Mouse (Mus musculus) urinary bladder, adult 18-20 months (tissue): ENCODE measurements around the gene Bcl2l11.

ENCODE experiments used
- DNase-seq, 2 experiments: peaks; one replicate each; pipeline ENCODE4 v3.0.0; 2022; ENCODE audit warnings: low spot score in 2 of 2, mixed read lengths in 2 of 2

Bcl2l11 gene

GRCm38 (mm10) chr2:128111537-128111936 lies 14.3 kb upstream of the Bcl2l11 start:
- no peak for DNase-seq

GRCm38 (mm10) chr2:128114621-128115020 lies 11.2 kb upstream of the Bcl2l11 start:
- DNase-seq: no peak

- no peak for DNase-seq
Measured at GRCm38 (mm10) chr2:128115579-128115978, 10.3 kb upstream of the Bcl2l11 start.

- no peak for DNase-seq
Measured at GRCm38 (mm10) chr2:128117605-128118004, 8.2 kb upstream of the Bcl2l11 start.

GRCm38 (mm10) chr2:128118971-128119370 lies 6.9 kb upstream of the Bcl2l11 start:
- no peak for DNase-seq

- DNase-seq: peak; percentile 45 to 50
Measured at GRCm38 (mm10) chr2:128122491-128122890, 3.3 kb upstream of the Bcl2l11 start.

GRCm38 (mm10) chr2:128122891-128123771 lies 2.7 kb upstream of the Bcl2l11 start:
- DNase-seq: peak; percentile 56 to 65

- DNase-seq: peak; percentile 5 to 30
Measured at GRCm38 (mm10) chr2:128123921-128124683, 1.7 kb upstream of the Bcl2l11 start.

- no peak for DNase-seq
Measured at GRCm38 (mm10) chr2:128124693-128125092, 1.1 kb upstream of the Bcl2l11 start.

GRCm38 (mm10) chr2:128126591-128127051 lies 783 bp downstream of the Bcl2l11 start:
- DNase-seq: peak in 1 of 2 experiments; percentile 45

- DNase-seq: peak; percentile 88 to 94
Measured at GRCm38 (mm10) chr2:128127121-128127671, 1.4 kb downstream of the Bcl2l11 start.

GRCm38 (mm10) chr2:128127691-128128292 lies 2.0 kb downstream of the Bcl2l11 start:
- peak; percentile 74 to 77 for DNase-seq

GRCm38 (mm10) chr2:128128532-128128931 lies 2.7 kb downstream of the Bcl2l11 start:
- no peak for DNase-seq

GRCm38 (mm10) chr2:128131503-128131902 lies 5.7 kb downstream of the Bcl2l11 start:
- no peak for DNase-seq

- DNase-seq: no peak
Measured at GRCm38 (mm10) chr2:128132635-128133034, 6.8 kb downstream of the Bcl2l11 start.

- DNase-seq: no peak
Measured at GRCm38 (mm10) chr2:128133865-128134264, 8.0 kb downstream of the Bcl2l11 start.

- no peak for DNase-seq
Measured at GRCm38 (mm10) chr2:128134474-128134873, 8.6 kb downstream of the Bcl2l11 start.

GRCm38 (mm10) chr2:128134948-128135347 lies 9.1 kb downstream of the Bcl2l11 start:
- no peak for DNase-seq

- no peak for DNase-seq
Measured at GRCm38 (mm10) chr2:128136769-128137433, 11.1 kb downstream of the Bcl2l11 start.

- DNase-seq: no peak
Measured at GRCm38 (mm10) chr2:128137480-128138276, 11.8 kb downstream of the Bcl2l11 start.
